Comparison of ENCODE assay signal across 8 mouse cellular contexts in the genomic region with DNA sequence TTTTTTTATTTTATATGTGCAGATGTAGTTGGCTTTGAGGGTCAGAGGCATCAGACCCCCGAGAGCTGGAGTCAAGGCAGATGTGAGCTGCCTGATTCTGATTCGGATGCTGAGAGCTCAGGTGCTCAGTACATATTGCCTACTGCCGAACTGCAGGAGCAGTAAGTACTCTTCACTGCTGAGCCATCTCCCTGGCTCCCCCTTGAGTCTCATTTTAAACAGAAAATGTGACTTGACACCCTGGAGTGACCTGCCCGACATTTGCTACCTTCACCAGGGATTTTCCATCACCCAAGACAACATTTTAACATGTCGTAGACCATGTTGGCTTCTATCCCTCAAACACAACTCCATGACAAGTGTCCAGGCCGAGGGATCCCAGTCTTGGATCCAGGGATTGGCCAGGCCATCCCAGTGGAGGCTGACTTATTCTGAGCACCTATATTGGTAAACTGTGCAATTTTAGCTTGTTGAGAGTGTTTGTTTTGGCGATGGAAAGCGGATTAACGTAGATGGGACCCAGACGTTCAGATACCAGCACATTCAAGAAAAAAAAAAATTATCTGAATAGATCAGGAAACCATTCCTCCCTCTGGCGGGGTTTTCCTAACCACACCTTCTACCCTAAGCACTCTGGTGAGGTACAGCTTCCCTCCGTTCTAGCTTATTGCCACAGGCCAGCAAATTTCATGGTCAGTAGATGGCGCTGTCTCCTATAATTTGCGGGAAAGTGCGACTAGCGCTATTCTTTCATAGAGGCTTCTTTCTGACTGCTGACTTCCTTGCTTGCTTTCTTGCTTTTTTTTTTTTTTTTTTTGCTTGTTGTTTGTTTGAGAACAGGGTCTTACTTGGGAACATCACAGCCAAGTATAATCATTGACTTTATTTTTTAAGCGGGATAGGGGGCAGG. TPM values are rescaled to one million over a fixed set of nuclear protein-coding genes. Genes with fewer than 3 reads are reported as not detected.
A peak's percentile ranks its signal among the peaks of the same experiment; 100 is the strongest.
DNase-seq lines count a peak whose midpoint lies in the region; ATAC-seq and TF ChIP-seq lines count a peak whose summit lies in the region.

No protein-coding gene starts in this region.

- H3K27me3 ChIP-seq in kidney, embryonic 15.5 days, result peaks cover 14% of the 10 kb centered on the region
- H3K27me3 ChIP-seq in midbrain, postnatal 0 days (ENCODE audit: insufficient read depth, low read length), result no peaks in the 10 kb centered on the region

- H3K9ac ChIP-seq in kidney, embryonic 15.5 days, result no peak overlapping the region
- H3K9ac ChIP-seq in midbrain, postnatal 0 days (replicated peaks; ENCODE audit: low read length, poor library complexity, severe bottlenecking), result no peak overlapping the region

- no peak overlapping the region for H3K27ac ChIP-seq in kidney, embryonic 15.5 days
- no peak overlapping the region for H3K27ac ChIP-seq in midbrain, postnatal 0 days (ENCODE audit: low read depth, low read length)

- no peak overlapping the region for H3K4me3 ChIP-seq in kidney, embryonic 15.5 days (replicated peaks)
- H3K4me3 ChIP-seq in midbrain, postnatal 0 days (ENCODE audit: low read depth, low read length), result no peak overlapping the region

- ATAC-seq in kidney, embryonic 15.5 days (replicated peaks; ENCODE audit: low FRiP score), result no peak
- ATAC-seq in inflammation-experienced regulatory T-cells, adult 6 months, result peak; percentile 74
- ATAC-seq in midbrain, postnatal 0 days (ENCODE audit: low FRiP score), result peak; percentile 44; the same call in 1 of the 2 replicates

- no peaks in the 10 kb centered on the region for H3K36me3 ChIP-seq in kidney, embryonic 15.5 days
- H3K36me3 ChIP-seq in midbrain, postnatal 0 days (ENCODE audit: insufficient read depth, low read length), result no peaks in the 10 kb centered on the region

- intact Hi-C loops in left cerebral cortex, postnatal 36 days (cut with DNase I), result loop anchor here (1.0 to 5.0 kb wide), 3 partner anchors 131 to 292 kb away; no protein-coding TSS in a partner anchor

- H3K4me1 ChIP-seq in kidney, embryonic 15.5 days, result no peaks in the 10 kb centered on the region
- H3K4me1 ChIP-seq in midbrain, postnatal 0 days (ENCODE audit: insufficient read depth, low read length), result no peaks in the 10 kb centered on the region

- 17% methylated on average over 17 of the region's 17 CpGs for WGBS in kidney, embryonic 15.5 days
- 20% methylated on average over 17 of the region's 17 CpGs for WGBS in midbrain, postnatal 0 days

- no peak overlapping the region for H3K4me2 ChIP-seq in kidney, embryonic 15.5 days
- no peak overlapping the region for H3K4me2 ChIP-seq in midbrain, postnatal 0 days (ENCODE audit: low read depth, low read length, poor library complexity, severe bottlenecking)

- no peaks in the 10 kb centered on the region for H3K9me3 ChIP-seq in kidney, embryonic 15.5 days (replicated peaks)
- H3K9me3 ChIP-seq in midbrain, postnatal 0 days (ENCODE audit: low read length), result no peaks in the 10 kb centered on the region

- DNase-seq in kidney, adult 18-20 months, result peak; percentile 88
- DNase-seq in cerebellum, adult 9-11 months, result peak; percentile 82
- DNase-seq in frontal cortex, postnatal 25 days (ENCODE audit: low spot score in 2 of 2), result peak; percentile 77 to 88
- peak; percentile 78 to 82 for DNase-seq in left cerebral cortex, postnatal 36 days (ENCODE audit: low spot score in 2 of 2)
- DNase-seq in midbrain, postnatal 0 days (ENCODE audit: low spot score), result peak; percentile 92
- peak; percentile 77 to 90 for DNase-seq in spleen, postnatal 4 days (ENCODE audit: low spot score in 2 of 2)

- TF ChIP-seq CTCF in midbrain, postnatal 0 days (IDR thresholded peaks at IDR 0.05), result peak; percentile 96

RNA-seq across cellular contexts. Expression of a gene that starts 8.9 kb away (rescaled TPM):
- 44.4 and 46.9 TPM in 2 replicates for polyA plus RNA-seq in kidney, embryonic 15.5 days (2015; fragmentation: Nextera tagmentation; extraction: Ambion mirVana)
- 1 to 10 TPM; 1.3 to 2.8 (median 1.7) TPM for polyA plus RNA-seq in inflammation-experienced regulatory T-cells, adult 6 months (2017; shearing (Covaris generic))
- total RNA-seq in left cerebral cortex, postnatal 36 days (2021), result 10 to 100 TPM; 35.6 to 37.1 TPM
- total RNA-seq in midbrain, postnatal 0 days (2014; rRNA removed), result 49.8 and 51.0 TPM in 2 replicates
- 22.9 and 24.3 TPM in 2 replicates for polyA plus RNA-seq in midbrain, postnatal 0 days (2015; fragmentation: Nextera tagmentation; extraction: Ambion mirVana)

RNA-seq across cellular contexts. Expression of a gene that starts 26.7 kb away (rescaled TPM):
- 0.19 and 1.4 TPM in 2 replicates for polyA plus RNA-seq in kidney, embryonic 15.5 days (2015; fragmentation: Nextera tagmentation; extraction: Ambion mirVana)
- under 1 TPM in 1 of 3 experiments, not detected in 2; 0.78 TPM for polyA plus RNA-seq in inflammation-experienced regulatory T-cells, adult 6 months (2017; shearing (Covaris generic))
- total RNA-seq in left cerebral cortex, postnatal 36 days (2021), result under 1 TPM in 1 of 2 experiments, not detected in 1; 0.10 TPM
- total RNA-seq in midbrain, postnatal 0 days (2014; rRNA removed), result 0.05 TPM in 1 of 2 replicates, not detected in the other
- polyA plus RNA-seq in midbrain, postnatal 0 days (2015; fragmentation: Nextera tagmentation; extraction: Ambion mirVana), result not detected in 2 replicates
